Mouse (Mus musculus) Patski (cell line): ENCODE data around the gene Abracl. TPM values are rescaled to one million over a fixed set of nuclear protein-coding genes. Genes with fewer than 3 reads are reported as not detected.

Experiments
- ATAC-seq: fragments of 100-300 bp; one replicate; pipeline ENCODE4 v1.8.0; 2021
- CTCF ChIA-PET: fragments of 350-600 bp; sonication (Branson Sonifier 250); formaldehyde crosslinking; loops from one replicate; lab custom pipeline; 2022; ENCODE audit warnings: inconsistent platforms; lab: Charles Lee
- POLR2A ChIA-PET: fragments of 350-600 bp; sonication (Branson Sonifier 250); formaldehyde crosslinking; loops from one replicate; lab custom pipeline; 2022; ENCODE audit warnings: antibody characterized with exemption, inconsistent platforms; lab: Charles Lee
- DNase-seq: peaks from one replicate; pipeline ENCODE4 v3.0.0-alpha.2; 2011; ENCODE audit warnings: low read depth, low spot score
- H3K27me3 ChIP-seq: fragments of 371-371 bp; one replicate; pipeline ENCODE4 v1.5.1; 2021
- CTCF ChIP-seq: fragments of 100-300 bp; IDR thresholded peaks from one replicate; pipeline ENCODE4 v1.5.1; 2021
- in situ Hi-C: fragments of 300-500 bp; cut with MboI; formaldehyde crosslinking; loops from 3 replicates; pipeline ENCODE4 v1.11.1; 2018; ENCODE audit warnings: low pct_unique_long_range_greater_than_20kb, mixed read lengths
- polyA plus RNA-seq: library from polyadenylated mRNA; unstranded; gene quantifications from one replicate; pipeline ENCODE4 v1.2.3, GENCODE M21; 2021

Gene Abracl
- polyA plus RNA-seq: 122 TPM

- ChIA-PET CTCF (no interaction called here), POLR2A (interaction anchor here (1.0 to 1.5 kb wide), 2 partner anchors 17 to 26 kb away, joined by 3 read pairs; no protein-coding TSS in a partner anchor)
- no peak for TF ChIP-seq CTCF
- DNase-seq: no peak
- in situ Hi-C loops: no loop called here
- peak; percentile 97 for ATAC-seq
- H3K27me3 ChIP-seq: no peaks in the 10 kb centered on the region
Observed at GRCm38 (mm10) chr10:18022741-18023347, at the start of gene Abracl. Abracl (minus strand) TSS chr10:18023288.

- no peaks in the 10 kb centered on the region for H3K27me3 ChIP-seq
- TF ChIP-seq CTCF: no peak
- ChIA-PET CTCF (no interaction called here), POLR2A (no interaction called here)
- in situ Hi-C loops: no loop called here
- ATAC-seq (no peak), DNase-seq (no peak)
Observed at GRCm38 (mm10) chr10:18072871-18073270, 49.8 kb upstream of the Abracl start.

GRCm38 (mm10) chr10:18070616-18071015 lies 47.5 kb upstream of the Abracl start:
- no peak for DNase-seq
- ATAC-seq: no peak
- in situ Hi-C loops: no loop called here
- ChIA-PET POLR2A (no interaction called here), CTCF (no interaction called here)
- TF ChIP-seq CTCF: no peak
- no peaks in the 10 kb centered on the region for H3K27me3 ChIP-seq

DNA sequence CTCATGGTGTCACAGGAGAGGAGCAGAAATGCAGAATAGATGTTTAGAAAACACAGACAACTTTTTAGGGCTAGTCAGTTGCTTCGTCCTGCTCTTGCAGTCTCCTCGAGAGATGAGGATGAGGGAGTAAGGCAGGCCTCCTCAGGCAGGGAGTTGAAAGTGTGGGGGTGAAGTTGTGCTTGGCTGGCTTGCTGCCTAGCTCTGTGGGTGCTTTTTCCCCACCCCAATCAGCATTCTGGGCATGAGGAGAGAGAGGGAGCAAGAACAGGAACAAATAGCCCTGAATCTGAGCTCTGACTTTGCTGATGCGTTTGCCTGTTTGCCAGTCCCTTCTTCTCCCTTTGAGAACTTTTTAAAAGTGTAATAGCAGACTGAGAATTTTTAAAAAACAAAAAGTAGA lies 47.1 kb upstream of the Abracl start:
- DNase-seq (no peak), ATAC-seq (no peak)
- no peaks in the 10 kb centered on the region for H3K27me3 ChIP-seq
- CTCF ChIA-PET: no interaction called here
- in situ Hi-C loops: no loop called here
- TF ChIP-seq CTCF: no peak
- POLR2A ChIA-PET: no interaction called here

DNA sequence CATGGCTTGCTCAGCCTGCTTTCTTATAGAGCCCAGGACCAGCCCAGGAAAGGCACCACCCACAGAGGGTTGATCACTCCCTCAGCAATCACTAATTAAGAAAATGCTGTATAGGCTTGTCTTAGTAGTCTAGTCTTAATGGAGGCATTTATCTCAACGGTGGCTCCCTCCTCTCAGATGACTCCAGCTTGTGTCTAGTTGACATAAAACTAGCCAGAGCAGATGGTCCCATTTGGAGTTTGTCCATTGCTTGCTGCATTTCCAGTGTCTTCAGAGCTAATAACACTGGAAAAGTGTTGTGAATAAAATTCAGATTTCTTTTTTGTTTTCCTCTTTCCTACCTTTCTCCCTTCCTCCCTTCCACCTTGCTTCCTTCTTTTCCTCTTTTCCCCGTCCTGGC lies 46.5 kb upstream of the Abracl start:
- ATAC-seq (no peak), DNase-seq (no peak)
- ChIA-PET CTCF (interaction anchor here (1.0 to 1.6 kb wide), 2 partner anchors 13 to 14 kb away, joined by 3 read pairs; partner anchors contain the start of gene Reps1), POLR2A (no interaction called here)
- in situ Hi-C loops: no loop called here
- H3K27me3 ChIP-seq: no peaks in the 10 kb centered on the region
- no peak for TF ChIP-seq CTCF

GRCm38 (mm10) chr10:18068880-18069279 lies 45.8 kb upstream of the Abracl start:
- DNase-seq: no peak
- ChIA-PET CTCF (interaction anchor here (1.0 to 1.6 kb wide), 4 partner anchors 9 to 26 kb away, joined by 3 to 4 read pairs (median 4); partner anchors contain the start of gene Reps1), POLR2A (interaction anchor here (0.7 kb wide), 1 partner anchor 9 kb away, joined by 3 read pairs; no protein-coding TSS in a partner anchor)
- no peak for ATAC-seq
- TF ChIP-seq CTCF: no peak
- in situ Hi-C loops: no loop called here
- H3K27me3 ChIP-seq: no peaks in the 10 kb centered on the region

- DNase-seq: no peak
- in situ Hi-C loops: no loop called here
- H3K27me3 ChIP-seq: no peaks in the 10 kb centered on the region
- TF ChIP-seq CTCF: no peak
- ATAC-seq: no peak
- ChIA-PET POLR2A (interaction anchor here (0.7 to 0.8 kb wide), 2 partner anchors 14 to 28 kb away, joined by 4 to 6 read pairs; no protein-coding TSS in a partner anchor), CTCF (interaction anchor here (1.0 to 1.6 kb wide), 3 partner anchors 10 to 27 kb away, joined by 3 to 4 read pairs (median 4); no protein-coding TSS in a partner anchor)
Observed at GRCm38 (mm10) chr10:18067761-18068446, 44.8 kb upstream of the Abracl start.

DNA sequence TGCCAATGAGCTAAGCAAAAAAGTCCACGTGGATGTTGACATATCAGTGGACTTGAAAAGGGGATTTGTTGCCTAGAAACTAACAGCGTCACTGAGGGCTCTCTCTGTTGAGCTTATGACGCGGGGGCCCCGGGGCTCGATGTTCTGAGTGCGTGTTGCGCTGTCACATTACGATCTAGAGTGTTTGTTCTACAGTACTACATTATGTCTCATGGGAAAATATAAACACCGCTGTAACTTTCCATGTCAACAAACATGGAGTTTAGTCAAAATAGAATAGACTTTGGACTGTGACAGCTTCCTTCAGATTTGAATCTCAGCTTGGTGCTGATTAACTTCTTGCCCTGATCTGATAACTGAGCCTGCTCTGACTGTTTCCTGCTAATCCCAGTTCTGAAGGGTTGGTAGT lies 42.9 kb upstream of the Abracl start:
- TF ChIP-seq CTCF: no peak
- DNase-seq (no peak), ATAC-seq (no peak)
- in situ Hi-C loops: no loop called here
- CTCF ChIA-PET: interaction anchor here (1.8 to 2.3 kb wide), 2 partner anchors 10 to 16 kb away, joined by 7 to 8 read pairs; no protein-coding TSS in a partner anchor
- H3K27me3 ChIP-seq: no peaks in the 10 kb centered on the region
- POLR2A ChIA-PET: no interaction called here

DNA sequence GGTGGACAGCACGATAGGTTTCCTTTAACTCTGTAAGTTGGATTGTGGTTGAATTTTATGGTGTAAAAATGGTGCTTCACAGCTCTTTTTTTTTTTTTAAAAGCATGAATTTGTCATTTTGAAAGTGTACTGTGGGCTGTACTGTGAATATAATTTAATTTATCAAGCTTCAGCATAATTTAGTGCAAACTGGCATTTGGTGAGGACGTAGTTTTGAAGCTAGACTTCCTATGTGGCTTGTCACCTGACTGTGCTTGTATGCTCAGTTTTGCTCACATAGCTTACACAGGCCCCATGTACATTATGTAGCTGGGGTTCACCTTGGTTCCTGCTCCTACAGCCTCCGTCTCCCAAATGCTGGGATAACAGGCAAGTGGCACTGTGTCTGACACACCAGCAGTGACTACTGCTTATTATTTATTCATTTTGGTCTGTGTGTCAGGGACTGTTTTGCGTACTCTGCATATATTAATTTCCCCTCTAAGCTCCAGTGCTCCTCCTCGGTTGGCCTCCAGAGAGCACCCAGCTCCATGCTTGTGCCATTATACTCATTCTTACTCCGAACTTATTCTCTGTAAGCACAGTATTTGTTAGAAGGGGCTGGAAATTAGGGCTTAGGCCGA lies 41.6 kb upstream of the Abracl start:
- DNase-seq (no peak), ATAC-seq (no peak)
- H3K27me3 ChIP-seq: no peaks in the 10 kb centered on the region
- ChIA-PET CTCF (interaction anchor here (1.3 to 2.3 kb wide), 3 partner anchors 10 to 18 kb away, joined by 3 to 8 read pairs (median 3); no protein-coding TSS in a partner anchor), POLR2A (interaction anchor here (0.6 kb wide), 1 partner anchor 8 kb away, joined by 4 read pairs; no protein-coding TSS in a partner anchor)
- in situ Hi-C loops: no loop called here
- no peak for TF ChIP-seq CTCF

GRCm38 (mm10) chr10:18061533-18061932 lies 38.4 kb upstream of the Abracl start:
- ChIA-PET POLR2A (no interaction called here), CTCF (no interaction called here)
- H3K27me3 ChIP-seq: no peaks in the 10 kb centered on the region
- no peak for ATAC-seq
- in situ Hi-C loops: no loop called here
- DNase-seq: no peak
- TF ChIP-seq CTCF: no peak
